Mouse (Mus musculus) CD4-positive, CD25-positive, alpha-beta regulatory T cell, adult 9 weeks (primary cell): Measurements from ENCODE around the gene Olfr417. TPM values are rescaled to one million over a fixed set of nuclear protein-coding genes. Genes with fewer than 3 reads are reported as not detected.

ENCODE experiments used
- polyA plus RNA-seq: library from polyadenylated mRNA; unstranded; fragments of 100-300 nt; shearing (Covaris generic); gene quantifications from one replicate; pipeline ENCODE4 v1.2.1, GENCODE M21; 2017

Olfr417 gene
- not detected for polyA plus RNA-seq

DNA sequence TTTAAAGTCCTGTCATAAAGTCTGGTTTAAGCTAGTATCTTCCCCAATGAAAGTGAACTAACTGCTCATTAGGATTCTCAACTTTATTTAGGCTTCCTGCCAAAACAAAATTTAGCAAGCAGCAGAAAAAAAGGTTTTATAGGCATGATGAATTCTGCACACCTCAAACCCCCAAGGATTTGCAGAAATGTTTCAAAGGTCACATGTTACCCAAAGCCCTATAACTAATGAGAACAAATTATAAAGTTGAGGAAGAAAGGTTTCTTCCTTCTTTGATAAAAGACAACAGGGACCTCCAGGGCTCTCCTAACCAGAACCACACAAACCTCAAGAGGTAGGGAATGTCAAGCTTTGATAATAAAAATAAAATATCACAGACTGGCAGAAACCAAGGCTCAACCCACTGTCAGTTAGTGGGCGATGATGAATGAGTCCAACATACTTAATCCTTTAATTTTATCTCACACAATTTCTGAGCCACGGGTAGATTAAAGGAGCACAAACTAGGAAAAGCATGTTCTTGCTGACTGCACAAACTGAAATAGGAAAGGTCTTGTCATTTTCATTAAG, at the start of gene Olfr417:
Gene Olfr417, plus strand, starts transcription at position 241 of the 570 bp plus-strand sequence.

GRCm38 (mm10) chr1:174330218-174330617, 34.7 kb upstream of the Olfr417 start, which contains the start of gene Mptx1:
Gene Mptx1, plus strand, starts transcription at chr1:174330518.

DNA sequence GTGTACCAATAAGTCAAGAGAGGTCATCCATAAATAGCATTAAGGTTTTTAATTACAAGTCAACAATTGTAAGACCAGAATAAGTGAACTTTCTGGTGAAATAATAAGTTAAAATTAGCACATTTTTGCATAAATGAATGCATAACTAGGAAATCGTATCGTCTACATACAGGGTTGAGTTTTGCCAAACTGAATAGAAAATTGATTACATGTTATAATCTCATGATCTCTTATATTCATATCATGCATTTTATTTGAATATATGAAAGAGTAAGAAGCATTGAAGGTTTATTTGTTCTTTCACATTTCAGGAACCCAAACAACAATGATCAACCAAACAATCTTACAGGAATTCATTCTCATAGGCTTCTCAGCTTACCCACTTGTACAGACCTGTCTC, 25.8 kb downstream of the Olfr417 start, which contains the start of gene Olfr248:
Gene Olfr248, plus strand, starts transcription at position 301 of the 400 bp plus-strand sequence.

GRCm38 (mm10) chr1:174423764-174424163, 58.8 kb downstream of the Olfr417 start, which contains the start of gene Olfr414:
Gene Olfr414, plus strand, starts transcription at chr1:174424064.

Other genes starting within 250 kb of the Olfr417 start
- not detected for gene Olfr231, start 244.0 kb upstream of the Olfr417 start, polyA plus RNA-seq
- gene Olfr424, start 233.6 kb upstream of the Olfr417 start, polyA plus RNA-seq: not detected
- gene Olfr420, start 209.5 kb upstream of the Olfr417 start, polyA plus RNA-seq: not detected
- gene Spta1, start 192.3 kb upstream of the Olfr417 start, polyA plus RNA-seq: 0.04 TPM
- not detected for gene Olfr419, start 113.1 kb upstream of the Olfr417 start, polyA plus RNA-seq
- not detected for gene Mptx1, start 34.6 kb upstream of the Olfr417 start, polyA plus RNA-seq
- not detected for gene Olfr248, start 25.9 kb downstream of the Olfr417 start, polyA plus RNA-seq
- not detected for gene Olfr414, start 58.9 kb downstream of the Olfr417 start, polyA plus RNA-seq
- not detected for gene Olfr220, start 77.0 kb downstream of the Olfr417 start, polyA plus RNA-seq
- gene Fmn2, start 136.7 kb downstream of the Olfr417 start, polyA plus RNA-seq: not detected